Mouse (Mus musculus) ES-Bruce4 (cell line): ENCODE data around the gene Entpd7.

Source experiments
- CTCF ChIP-seq: IDR thresholded peaks from one replicate; pipeline ENCODE4 v1.8.1; 2011; ENCODE audit warnings: low read depth, low read length
- POLR2A ChIP-seq: IDR thresholded peaks from one replicate; pipeline ENCODE4 v1.8.1; 2011; ENCODE audit warnings: low read length; ENCODE audit not compliant: insufficient read depth

DNA sequence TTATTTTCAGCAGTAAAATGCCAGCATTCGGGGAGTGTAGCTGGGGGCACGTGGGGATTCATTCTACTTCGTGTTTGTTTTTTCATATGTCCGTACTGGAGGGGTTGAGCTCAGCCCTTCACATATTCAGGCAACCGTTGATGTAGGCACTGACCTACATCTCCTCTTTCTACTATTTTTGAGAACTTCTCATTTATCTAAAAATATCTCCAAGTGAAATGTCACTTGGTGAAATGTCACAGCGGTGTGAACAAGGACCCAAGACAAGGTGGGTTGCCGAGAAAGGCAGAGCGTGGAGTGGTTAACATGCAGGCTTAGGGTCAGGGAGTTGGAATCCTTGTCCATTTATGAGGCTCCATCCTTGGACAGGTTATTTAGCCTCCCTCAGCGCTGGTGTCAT is 42.2 kb upstream of the Entpd7 start:
- TF ChIP-seq POLR2A (no peak), CTCF (no peak)
